Mouse (Mus musculus) layer of hippocampus, postnatal 36 days (tissue): ENCODE results near the gene Spint2. TPM values are rescaled to one million over a fixed set of nuclear protein-coding genes. Genes with fewer than 3 reads are reported as not detected.
A peak's percentile ranks its signal among the peaks of the same experiment; 100 is the strongest.

Source experiments
- DNase-seq, 2 experiments: peaks; one replicate each; pipeline ENCODE4 v3.0.0; 2022
- total RNA-seq, 2 experiments: library from RNA; stranded (reverse); gene quantifications; 2 replicates each; pipeline ENCODE4 v1.2.3; 2021

Gene Spint2
- total RNA-seq, 2 experiments from 2014 or later, result 16.1 to 19.2 TPM

- peak; percentile 88 to 90 for DNase-seq
Measured at GRCm38 (mm10) chr7:29303738-29304462, 22.2 kb upstream of the Spint2 start, which contains the start of gene Dpf1. Dpf1 (plus strand) TSS chr7:29303951.

DNA sequence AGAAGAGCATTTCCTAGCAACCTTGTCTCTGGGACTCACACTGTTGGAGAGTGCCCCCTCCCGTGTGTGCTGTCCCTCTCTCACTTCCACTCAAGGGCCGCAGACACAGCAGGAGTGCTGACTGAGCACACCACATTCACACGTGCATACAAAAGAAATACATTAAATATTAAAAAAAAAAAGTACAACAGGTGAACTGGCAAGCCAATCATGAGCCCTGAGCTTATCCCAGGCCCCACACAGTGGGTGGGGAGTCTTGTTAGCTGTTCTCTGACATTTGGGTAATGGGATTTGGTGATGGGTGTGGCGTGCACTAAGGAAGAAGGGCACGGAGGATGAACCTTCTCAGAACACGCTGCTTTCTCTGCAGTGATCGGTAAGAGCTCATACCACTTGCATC lies 20.9 kb upstream of the Spint2 start:
- no peak for DNase-seq

GRCm38 (mm10) chr7:29301127-29301566 lies 19.4 kb upstream of the Spint2 start:
- peak in 1 of 2 experiments; percentile 61 for DNase-seq

GRCm38 (mm10) chr7:29296998-29297397 lies 15.3 kb upstream of the Spint2 start:
- DNase-seq, result no peak

DNA sequence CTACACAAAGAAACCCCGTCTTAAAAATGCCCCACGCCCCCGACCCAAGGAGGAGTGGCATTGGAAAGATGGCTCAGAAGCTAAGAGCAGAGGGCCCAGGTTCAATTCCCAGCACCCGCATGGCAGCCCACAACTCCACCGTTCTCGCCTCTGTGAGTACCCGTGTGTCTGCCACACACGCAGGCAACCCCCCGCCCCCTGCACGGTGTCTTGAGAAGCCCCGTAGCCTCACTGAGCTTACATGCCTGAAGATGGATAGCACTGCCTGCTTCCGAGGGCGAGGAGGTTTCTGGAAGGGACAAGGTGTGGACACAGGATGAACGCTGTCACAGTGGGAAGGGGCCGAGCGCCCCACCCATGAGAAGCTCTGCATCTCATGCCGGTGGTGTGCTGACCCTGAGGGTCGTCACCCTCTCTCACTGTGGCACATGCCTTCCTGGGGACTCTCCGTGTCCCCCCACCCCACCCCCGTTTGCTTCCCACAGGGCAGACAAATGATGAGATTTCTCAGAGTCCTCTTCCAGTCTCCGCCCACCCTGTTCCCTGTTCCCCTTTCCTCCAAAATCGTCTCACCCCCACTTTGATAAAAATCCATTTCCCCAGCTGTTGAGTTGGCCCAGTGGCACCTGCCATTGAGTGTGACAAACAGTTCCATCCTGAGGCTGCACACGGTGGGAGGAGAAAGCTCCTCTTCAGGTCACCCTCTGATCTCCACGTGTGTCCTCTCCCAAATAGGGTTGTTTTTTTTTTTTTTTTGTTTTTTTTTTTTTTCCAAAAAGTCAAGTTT lies 14.3 kb upstream of the Spint2 start:
- no peak for DNase-seq

GRCm38 (mm10) chr7:29294111-29294761 lies 12.5 kb upstream of the Spint2 start:
- DNase-seq, result no peak

DNA sequence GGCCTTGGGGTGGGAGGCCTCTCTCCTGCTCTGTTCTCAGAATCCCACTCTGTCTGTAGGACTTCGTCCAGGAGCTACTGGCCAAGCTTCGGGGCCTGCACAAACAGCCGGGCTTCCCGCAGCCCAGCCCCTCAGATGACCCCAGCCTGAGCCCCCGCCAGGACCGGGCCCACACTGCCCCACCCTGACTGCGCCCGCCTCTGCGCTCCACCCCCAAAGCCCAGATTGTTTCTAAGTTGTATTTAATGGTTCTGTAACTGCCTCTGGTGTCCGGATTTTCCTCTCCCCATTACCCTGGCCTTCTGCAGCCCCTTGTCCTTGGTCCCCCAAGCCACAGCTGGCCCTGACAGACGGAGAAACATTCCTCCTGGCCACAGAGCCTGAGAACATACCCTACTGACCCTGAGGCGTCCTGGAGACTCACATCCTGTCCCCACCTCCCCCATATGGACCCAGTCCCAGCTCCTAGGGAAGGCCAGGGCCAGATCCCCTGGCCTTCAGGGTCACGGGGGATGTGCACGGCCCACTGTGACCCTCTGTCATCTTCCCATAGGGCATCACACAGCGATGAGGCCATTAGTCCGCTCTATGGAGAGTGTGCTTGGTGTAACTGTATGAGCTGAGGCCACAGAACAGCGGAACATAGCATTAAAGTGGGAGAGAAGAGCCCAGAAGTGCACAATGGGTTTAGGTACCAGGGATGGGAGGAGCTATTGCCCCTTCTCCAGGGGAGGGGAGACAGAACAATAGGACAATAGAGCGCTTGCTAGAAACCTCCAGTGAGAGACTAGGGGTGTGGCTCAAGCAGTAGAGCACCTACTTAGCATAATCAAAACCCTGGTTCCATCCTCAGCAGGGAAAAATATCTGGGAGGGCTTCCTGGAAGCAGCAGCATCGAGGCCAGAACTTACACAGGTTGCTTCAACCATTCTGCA lies 11.7 kb upstream of the Spint2 start:
- DNase-seq, result no peak

- no peak for DNase-seq
Measured at GRCm38 (mm10) chr7:29292458-29293098, 10.9 kb upstream of the Spint2 start.

GRCm38 (mm10) chr7:29291616-29292457 lies 10.1 kb upstream of the Spint2 start:
- no peak for DNase-seq

DNA sequence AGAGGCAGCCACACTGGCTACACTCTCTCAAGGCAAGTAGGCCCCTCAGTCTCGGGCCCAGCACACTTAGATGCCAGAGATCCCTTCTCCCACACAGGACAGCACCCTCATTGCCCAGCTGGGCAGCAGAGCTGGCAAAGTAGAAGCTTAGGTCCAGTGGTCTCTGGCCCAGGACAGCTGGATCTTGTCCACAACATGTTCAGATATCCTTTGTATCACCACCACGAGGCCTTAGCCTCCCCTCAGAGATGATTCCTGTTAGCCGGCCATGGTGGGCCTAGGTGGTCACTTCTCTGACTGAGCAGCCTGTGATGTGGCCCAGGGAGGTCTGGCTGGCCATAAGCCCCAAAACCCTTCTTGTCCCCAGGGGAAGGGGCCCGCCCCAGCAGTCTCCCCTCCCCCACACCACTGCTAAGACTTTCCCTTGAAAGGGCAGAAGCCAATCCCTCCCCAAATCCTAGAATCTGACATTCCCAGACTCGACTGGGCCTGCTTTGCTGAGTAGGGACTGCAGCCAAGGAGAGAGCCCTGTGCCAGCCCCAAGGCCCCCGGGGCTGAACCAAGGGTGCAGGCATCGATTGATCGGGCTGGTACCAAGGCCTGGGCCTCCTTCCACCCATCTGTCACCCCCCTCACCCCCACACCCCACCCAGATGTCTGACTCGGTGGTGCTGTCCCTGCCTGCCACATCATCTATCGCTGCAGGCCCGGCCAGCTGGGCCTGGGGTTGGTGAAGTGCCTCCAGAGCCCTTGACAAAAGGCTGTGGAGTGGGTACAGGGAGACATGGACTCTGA lies 9.2 kb upstream of the Spint2 start:
- DNase-seq, result no peak

DNA sequence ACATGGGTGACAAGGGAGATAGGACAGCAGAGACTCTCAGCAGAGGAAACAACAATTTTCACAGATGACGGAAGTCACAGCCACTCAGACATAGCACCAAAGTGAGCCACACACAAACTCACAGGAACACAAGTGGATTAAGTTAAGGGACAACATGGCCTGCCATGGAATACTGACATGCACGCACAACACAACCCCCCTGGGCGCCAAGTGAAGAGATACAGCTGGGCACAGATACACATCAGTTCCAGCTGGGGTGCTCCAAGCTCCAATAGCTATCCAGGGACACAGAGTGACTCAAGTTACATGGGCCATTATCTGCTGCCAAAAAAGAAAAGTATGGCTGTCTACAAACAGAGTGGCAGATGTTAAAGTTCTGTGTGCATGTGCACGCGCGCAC lies 8.1 kb upstream of the Spint2 start:
- DNase-seq, result no peak

DNA sequence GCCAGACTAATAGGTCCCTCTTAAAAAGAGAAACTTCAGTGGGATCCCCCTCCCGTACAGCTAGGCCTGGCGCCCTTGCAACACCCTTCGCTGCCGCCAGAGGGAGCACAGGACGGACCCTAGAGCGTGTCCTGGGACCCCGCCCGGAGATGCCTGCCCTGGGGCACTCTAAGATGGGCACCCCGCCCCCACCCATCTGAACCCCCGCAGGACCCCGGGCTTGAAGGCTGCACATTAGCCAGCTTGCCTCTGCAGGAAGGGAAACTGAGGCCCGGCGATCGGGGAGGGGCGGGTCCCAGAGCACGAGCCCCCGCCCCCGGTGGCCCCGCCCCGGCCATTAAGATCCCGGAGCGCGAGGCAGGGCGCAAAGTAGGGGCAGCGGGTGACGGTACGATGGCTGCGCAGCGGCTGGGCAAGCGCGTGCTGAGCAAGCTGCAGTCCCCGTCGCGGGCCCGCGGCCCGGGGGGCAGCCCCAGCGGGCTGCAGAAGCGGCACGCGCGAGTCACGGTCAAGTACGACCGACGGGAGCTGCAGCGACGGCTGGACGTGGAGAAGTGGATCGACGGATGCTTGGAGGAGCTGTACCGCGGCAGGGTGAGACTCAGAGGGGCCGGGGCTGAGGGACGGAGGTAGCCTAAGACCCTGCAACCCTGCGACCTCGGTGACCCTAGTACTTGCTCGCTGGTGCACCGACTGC lies 7.4 kb upstream of the Spint2 start, which contains the start of gene Ppp1r14a:
Gene Ppp1r14a (plus strand): TSS at position 367 of the 697 bp plus-strand sequence.
- no peak for DNase-seq

GRCm38 (mm10) chr7:29288079-29288478 lies 6.4 kb upstream of the Spint2 start:
- no peak for DNase-seq

DNA sequence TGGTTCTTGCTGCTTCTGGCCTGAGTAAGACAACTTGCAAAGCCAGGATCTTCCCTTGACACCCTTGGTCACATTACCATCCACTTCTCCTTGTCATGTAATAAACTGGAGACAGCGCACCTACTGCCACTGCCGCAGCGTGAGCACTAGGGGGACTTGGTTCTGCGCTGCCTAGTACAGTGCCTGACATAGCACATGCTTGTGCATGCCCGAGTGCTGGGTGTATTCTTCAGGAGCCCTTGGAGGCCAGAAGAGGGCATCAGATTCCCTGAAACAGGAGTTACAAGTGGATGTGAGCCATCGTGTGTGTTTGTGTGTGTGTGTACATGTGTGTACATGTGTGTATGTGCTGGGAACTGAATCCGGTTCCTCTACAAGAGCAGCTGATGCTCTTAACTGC lies 5.8 kb upstream of the Spint2 start:
- no peak for DNase-seq

GRCm38 (mm10) chr7:29284523-29284922 lies 2.8 kb upstream of the Spint2 start:
- DNase-seq, result no peak

DNA sequence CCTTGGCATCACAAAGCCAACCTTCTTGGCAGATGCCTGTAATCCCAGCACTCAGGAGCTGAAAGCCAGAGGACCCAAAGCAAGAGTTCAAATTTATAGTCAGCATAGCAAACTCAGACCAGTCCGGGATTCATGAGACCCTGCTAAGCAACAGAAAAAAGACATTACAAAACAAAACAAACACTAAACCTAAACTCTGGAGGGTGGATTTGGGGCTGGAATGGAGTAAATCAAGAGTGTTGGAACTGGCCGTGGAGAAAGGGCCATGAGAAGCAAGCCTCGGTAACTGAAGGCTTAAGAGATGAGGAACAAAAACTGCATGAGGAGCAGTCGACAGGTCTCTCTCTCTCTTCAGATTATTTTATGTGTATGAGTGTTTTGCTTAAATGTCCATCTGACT lies 2.2 kb upstream of the Spint2 start:
- DNase-seq, result no peak

DNA sequence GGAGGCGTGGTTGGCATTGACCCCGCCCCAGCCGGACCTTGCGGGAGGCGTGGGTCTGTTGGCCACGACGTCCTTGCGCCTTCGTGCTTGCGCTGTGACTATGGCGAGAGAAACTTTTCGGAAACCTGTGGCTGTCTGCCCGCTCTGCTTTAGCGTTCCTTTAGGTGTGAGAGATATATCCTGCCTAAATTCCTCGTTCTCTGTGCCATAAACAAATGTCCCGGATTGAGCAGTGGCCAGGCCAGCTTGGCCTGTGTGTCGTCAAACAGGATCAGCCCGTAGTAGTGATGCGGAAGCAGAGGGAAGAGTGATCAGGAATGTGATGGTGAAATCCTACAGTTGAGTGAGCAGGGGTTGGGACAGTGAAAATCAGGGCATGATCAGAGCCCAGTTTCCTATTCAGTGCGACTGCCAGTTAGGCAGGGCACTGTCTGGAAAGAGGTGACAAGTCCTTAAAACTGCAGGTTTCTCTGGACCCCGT lies 402 bp upstream of the Spint2 start:
- no peak for DNase-seq

GRCm38 (mm10) chr7:29280801-29281200 lies 911 bp downstream of the Spint2 start:
- no peak for DNase-seq

DNA sequence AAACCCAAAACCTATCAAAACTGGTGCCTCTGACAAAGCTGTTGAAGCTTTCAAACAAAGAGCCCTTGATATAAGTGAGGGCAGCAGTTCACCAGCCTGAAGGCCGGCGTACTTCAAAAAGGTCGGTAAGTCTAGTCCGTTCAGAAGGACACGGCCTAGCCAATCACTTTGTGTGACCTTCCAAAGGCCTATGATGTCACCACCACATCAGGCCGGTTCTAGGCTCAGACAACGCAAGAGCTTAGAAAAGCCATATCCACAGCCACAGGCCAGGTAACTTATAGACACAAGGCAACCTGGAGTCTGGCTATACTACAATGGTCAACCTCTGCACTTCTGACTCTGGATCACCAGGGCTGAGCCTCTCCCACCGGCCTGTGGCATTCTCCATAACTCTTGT lies 1.8 kb downstream of the Spint2 start:
- no peak for DNase-seq
